Mouse (Mus musculus) common myeloid progenitor, adult 5-6 weeks (primary cell): ENCODE measurements around the gene Mrpl49. TPM values are rescaled to one million over a fixed set of nuclear protein-coding genes. Genes with fewer than 3 reads are reported as not detected.
A peak's percentile ranks its signal among the peaks of the same experiment; 100 is the strongest.

ENCODE experiments used
- ATAC-seq: replicated peaks from 2 replicates; pipeline ENCODE4 v1.8.0; 2016; ENCODE audit warnings: low read depth, mild to moderate bottlenecking, moderate TSS enrichment, inconsistent platforms; ENCODE audit not compliant: poor library complexity, severe bottlenecking
- total RNA-seq: library from RNA; stranded (forward); fragments of 200-1000, 187-1606 nt; gene quantifications from 2 replicates; pipeline ENCODE4 v1.2.3, GENCODE M21; 2017

Mrpl49 gene
- total RNA-seq: 25.8 and 35.8 TPM in 2 replicates

GRCm38 (mm10) chr19:6057313-6058096, at the start of gene Mrpl49, which contains the start of gene Fau:
TSS of gene Mrpl49 (minus strand) at chr19:6057785.
TSS of gene Fau (plus strand) at chr19:6057844.
- ATAC-seq: peak; percentile 76

GRCm38 (mm10) chr19:6105586-6105985, 48.0 kb upstream of the Mrpl49 start, which contains the start of gene Naaladl1:
TSS of gene Naaladl1 (plus strand) at chr19:6105782.
- no peak for ATAC-seq

GRCm38 (mm10) chr19:6104476-6104875, 46.9 kb upstream of the Mrpl49 start:
- ATAC-seq: no peak

- no peak for ATAC-seq
Measured at GRCm38 (mm10) chr19:6102169-6102853, 44.7 kb upstream of the Mrpl49 start.

- ATAC-seq: no peak
Measured at GRCm38 (mm10) chr19:6101186-6101585, 43.6 kb upstream of the Mrpl49 start.

GRCm38 (mm10) chr19:6097847-6098246, 40.3 kb upstream of the Mrpl49 start:
- ATAC-seq: no peak

GRCm38 (mm10) chr19:6094119-6094518, 36.5 kb upstream of the Mrpl49 start, which contains the start of gene AC131692.1:
TSS of gene AC131692.1 (plus strand) at chr19:6094419.
- no peak for ATAC-seq

GRCm38 (mm10) chr19:6088841-6089240, 31.3 kb upstream of the Mrpl49 start:
- no peak for ATAC-seq

GRCm38 (mm10) chr19:6085417-6085879, 27.9 kb upstream of the Mrpl49 start:
- peak; percentile 83 for ATAC-seq

- ATAC-seq: peak; percentile 94
Measured at GRCm38 (mm10) chr19:6084478-6085248, 27.1 kb upstream of the Mrpl49 start, which contains the start of the genes Zfpl1 and Cdca5. TSS of gene Zfpl1 (minus strand) at chr19:6084956. TSS of gene Cdca5 (plus strand) at chr19:6084983.

- ATAC-seq: no peak
Measured at GRCm38 (mm10) chr19:6082156-6082555, 24.6 kb upstream of the Mrpl49 start, which contains the start of gene Gm28374. TSS of gene Gm28374 (minus strand) at chr19:6082256.

GRCm38 (mm10) chr19:6079983-6080480, 22.4 kb upstream of the Mrpl49 start, which contains the start of gene Tmem262:
TSS of gene Tmem262 (plus strand) at chr19:6080033.
- no peak for ATAC-seq

GRCm38 (mm10) chr19:6076564-6077393, 19.2 kb upstream of the Mrpl49 start, which contains the start of gene Vps51:
TSS of gene Vps51 (minus strand) at chr19:6077231.
- ATAC-seq: peak; percentile 96

- no peak for ATAC-seq
Measured at GRCm38 (mm10) chr19:6073889-6074288, 16.3 kb upstream of the Mrpl49 start.

GRCm38 (mm10) chr19:6071261-6071660, 13.7 kb upstream of the Mrpl49 start:
- no peak for ATAC-seq

GRCm38 (mm10) chr19:6070571-6071250, 13.1 kb upstream of the Mrpl49 start:
- ATAC-seq: no peak

- no peak for ATAC-seq
Measured at GRCm38 (mm10) chr19:6069851-6070250, 12.3 kb upstream of the Mrpl49 start.

- ATAC-seq: no peak
Measured at GRCm38 (mm10) chr19:6068951-6069350, 11.4 kb upstream of the Mrpl49 start.
